Mouse (Mus musculus) spleen, postnatal 14 days (tissue): ENCODE results near the gene Pigx.

Source experiments
- DNase-seq, 2 experiments: peaks; one replicate each; pipeline ENCODE4 v3.0.0; 2021 to 2022; ENCODE audit warnings: low spot score in 2 of 2

The Pigx gene

DNA sequence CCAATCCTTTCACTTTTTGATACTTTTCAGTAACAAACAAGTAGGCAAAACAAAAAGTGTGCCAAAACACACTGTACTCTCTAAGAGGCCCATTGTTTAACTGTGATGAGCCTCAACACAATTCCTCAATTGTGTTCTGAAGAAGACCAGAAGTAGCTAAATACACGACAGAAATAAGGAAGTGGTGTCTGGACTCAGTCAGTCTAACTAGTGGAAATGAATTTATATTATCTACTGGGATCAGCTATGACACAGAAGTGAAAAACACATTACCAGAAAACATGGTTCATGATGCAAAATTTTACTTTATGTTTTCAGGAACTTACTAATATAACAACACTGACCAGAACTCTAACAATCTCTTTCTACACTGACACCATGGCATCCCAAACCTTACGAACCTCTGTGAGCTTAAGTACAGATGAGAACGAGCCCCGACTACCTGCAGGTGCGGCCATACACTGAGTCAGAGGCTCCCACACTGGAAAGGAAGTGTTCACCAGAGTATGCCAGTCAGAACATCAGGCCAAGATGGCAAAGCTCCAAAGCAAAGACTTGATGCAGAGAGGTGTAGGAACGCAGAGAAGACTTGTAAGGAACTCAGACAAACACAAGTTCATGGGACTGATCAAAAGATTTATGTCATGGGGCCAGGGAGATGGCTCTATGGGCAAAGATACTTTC is 39.6 kb downstream of the Pigx start:
- DNase-seq, result no peak

DNA sequence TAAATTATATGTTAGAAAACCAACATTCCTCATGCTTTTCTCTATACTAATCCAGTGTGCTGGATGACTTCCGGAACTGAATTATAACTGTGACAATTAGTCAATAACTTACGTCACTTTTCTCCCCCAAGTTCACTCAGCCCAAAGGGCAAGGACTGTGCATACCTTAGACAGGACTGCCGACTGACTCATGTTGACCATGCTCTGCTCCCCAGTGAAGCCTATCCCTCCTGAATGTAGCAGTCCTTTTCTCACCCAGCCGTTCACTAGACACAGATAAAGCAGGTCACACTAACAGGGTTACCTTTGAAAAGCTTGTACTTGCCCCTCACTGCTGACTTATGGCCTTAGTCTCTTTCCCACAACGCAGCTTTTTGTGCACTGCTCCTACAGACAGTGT is 40.7 kb downstream of the Pigx start:
- DNase-seq, result no peak

DNA sequence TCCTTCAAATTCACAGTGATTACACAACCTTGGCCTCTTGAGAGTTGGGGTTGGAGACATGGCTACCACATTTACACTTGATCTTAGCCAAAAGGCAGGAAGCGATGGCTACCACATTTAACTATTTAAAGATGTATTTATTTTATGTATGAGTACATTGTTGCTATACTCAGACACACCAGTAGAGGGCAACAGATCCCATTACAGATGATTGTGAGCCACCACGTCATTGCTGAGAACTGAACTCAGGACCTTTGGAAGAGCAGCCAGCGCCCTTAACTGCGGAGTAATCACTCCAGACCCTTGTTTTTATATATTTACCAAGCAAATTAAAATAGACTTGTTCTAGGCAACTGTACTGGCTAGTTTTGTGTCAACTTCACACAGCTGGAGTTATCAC is 57.2 kb downstream of the Pigx start:
- DNase-seq, result no peak
